Mouse (Mus musculus) midbrain, embryonic 15.5 days (tissue): ENCODE data around the gene AL732309.1. TPM values are rescaled to one million over a fixed set of nuclear protein-coding genes. Genes with fewer than 3 reads are reported as not detected.

ENCODE experiments used
- ATAC-seq: fragments of 200-750 bp; cut with Nextera tagmentation; replicated peaks from 2 replicates; pipeline ENCODE4 v1.8.0; 2017; ENCODE audit warnings: moderate TSS enrichment
- H3K27ac ChIP-seq: fragments of 300-500 bp; sonication (generic); 2 replicates; pipeline ENCODE4 v1.5.1; 2015; ENCODE audit warnings: mild to moderate bottlenecking, inconsistent platforms
- H3K27me3 ChIP-seq: fragments of 300-500 bp; sonication (generic); replicated peaks from 2 replicates; pipeline ENCODE4 v1.6.1; 2015; ENCODE audit warnings: inconsistent platforms
- H3K36me3 ChIP-seq: fragments of 300-500 bp; sonication (generic); replicated peaks from 2 replicates; pipeline ENCODE4 v1.6.1; 2015; ENCODE audit warnings: inconsistent platforms
- H3K4me1 ChIP-seq: fragments of 300-500 bp; sonication (generic); 2 replicates; pipeline ENCODE4 v1.6.1; 2015; ENCODE audit warnings: inconsistent platforms
- H3K4me2 ChIP-seq: fragments of 300-500 bp; sonication (generic); 2 replicates; pipeline ENCODE4 v1.6.1; 2015; ENCODE audit warnings: inconsistent platforms, mild to moderate bottlenecking, moderate library complexity
- H3K4me3 ChIP-seq: fragments of 300-500 bp; sonication (generic); 2 replicates; pipeline ENCODE4 v1.5.1; 2015; ENCODE audit warnings: mild to moderate bottlenecking, inconsistent platforms
- H3K9ac ChIP-seq: fragments of 300-500 bp; sonication (generic); 2 replicates; pipeline ENCODE4 v1.6.1; 2015; ENCODE audit warnings: mild to moderate bottlenecking, inconsistent platforms
- H3K9me3 ChIP-seq: fragments of 300-500 bp; sonication (generic); 2 replicates; pipeline ENCODE4 v1.6.1; 2016; ENCODE audit warnings: inconsistent platforms
- WGBS: fragments of 180-500 bp; shearing (Covaris S2); methylation state at CpG from one replicate; pipeline ENCODE4 v1.1.7; 2015; ENCODE audit warnings: mixed read lengths; 5-methylcytosine and 5-hydroxymethylcytosine counted together
- polyA plus RNA-seq: library from polyadenylated mRNA; unstranded; fragments of >200 nt; fragmentation: Nextera tagmentation; extraction: Ambion mirVana; gene quantifications from 2 replicates; pipeline ENCODE4 v1.2.1, GENCODE M21; 2015

AL732309.1 gene
- polyA plus RNA-seq, 1 experiment from 2014 or later, result 6.2 TPM

DNA sequence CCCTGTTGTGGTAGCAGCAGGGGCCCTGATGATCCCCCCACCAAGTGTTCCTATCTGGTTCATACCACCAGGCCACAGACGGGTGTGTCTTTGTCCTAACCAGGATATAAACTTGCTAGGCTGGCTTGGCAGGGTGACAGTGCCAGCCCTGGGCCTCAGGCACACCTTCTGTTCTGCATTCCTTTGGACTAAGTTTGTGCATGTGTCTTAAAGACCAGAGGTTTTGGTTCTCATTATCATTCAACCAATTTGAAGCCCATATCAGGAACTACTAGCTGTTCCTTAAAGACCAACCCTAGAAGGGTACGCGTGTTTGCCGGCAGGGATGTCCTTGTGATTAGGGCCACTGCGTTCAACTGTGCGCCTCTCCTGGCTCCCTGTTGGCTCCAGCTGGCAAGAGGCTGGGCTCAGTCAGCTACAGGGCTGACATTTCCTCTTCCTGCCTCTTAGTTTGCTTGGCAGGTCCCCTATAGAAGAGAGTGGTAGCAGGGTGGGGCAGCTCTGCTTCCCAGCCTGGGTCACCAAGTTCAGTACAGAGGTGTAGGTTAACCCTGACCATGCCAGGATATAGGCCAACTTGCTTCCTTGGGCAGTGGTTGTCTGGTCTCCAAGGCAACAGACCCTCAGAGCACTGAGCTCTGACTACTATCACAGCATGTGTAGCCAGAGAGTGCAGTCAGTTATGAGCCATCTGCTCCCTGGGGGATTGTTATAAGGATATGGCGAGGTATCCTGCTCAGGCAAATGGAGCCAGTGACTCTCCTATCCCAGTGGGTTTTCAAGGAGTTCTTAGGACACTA is 40.4 kb upstream of the AL732309.1 start:
- Histone ChIP-seq H3K4me2 (no peak overlapping the region), H3K27me3 (peaks cover 43% of the 10 kb centered on the region), H3K4me1 (peaks cover 27% of the 10 kb centered on the region), H3K27ac (no peak overlapping the region), H3K36me3 (peaks cover 29% of the 10 kb centered on the region), H3K4me3 (no peak overlapping the region), H3K9me3 (no peaks in the 10 kb centered on the region), H3K9ac (no peak overlapping the region)
- ATAC-seq, result no peak; the same call in 1 of the 2 replicates
- WGBS, result 52% methylated on average over 7 of the region's 7 CpGs

DNA sequence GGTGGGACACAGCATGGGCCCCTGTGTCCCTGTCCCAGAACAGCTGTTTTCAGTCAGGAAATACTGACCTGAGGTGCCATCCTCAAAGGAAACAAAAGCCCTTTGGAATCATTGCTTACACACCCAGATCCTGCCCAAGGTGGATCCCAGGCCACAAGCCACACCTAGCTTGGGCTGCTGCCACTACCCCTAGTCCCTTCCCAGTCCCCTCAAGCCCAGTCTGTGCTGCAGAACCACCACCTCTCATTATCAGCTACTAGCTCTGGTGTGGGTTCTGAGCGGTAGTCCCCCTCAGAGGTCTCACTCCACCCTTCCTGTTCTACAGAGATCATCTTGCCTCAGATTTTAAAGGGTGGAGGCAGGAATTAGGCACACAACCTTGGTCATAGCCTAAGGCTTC is 39.7 kb upstream of the AL732309.1 start:
- H3K9me3 ChIP-seq, result no peaks in the 10 kb centered on the region

DNA sequence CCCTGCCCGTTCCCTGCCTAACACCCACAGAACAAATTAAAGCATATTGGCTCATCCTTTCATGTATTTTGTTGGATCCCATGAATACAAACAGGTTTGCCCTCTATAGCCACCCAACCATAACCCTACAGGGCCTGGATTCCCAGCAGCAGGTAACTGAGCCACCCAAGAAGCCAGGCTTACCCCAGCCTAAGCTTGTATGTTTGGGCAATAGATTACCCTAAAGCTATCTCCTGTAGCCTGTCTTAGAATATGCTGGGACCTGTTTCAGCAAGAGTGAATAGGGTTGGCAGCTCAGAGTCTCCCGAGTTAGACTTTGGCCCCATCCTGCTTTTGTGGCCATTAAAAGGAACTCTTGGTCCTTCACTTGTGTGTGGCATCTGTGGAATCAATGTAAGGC is 38.9 kb upstream of the AL732309.1 start:
- ATAC-seq, result no peak
- Histone ChIP-seq H3K4me1 (peaks cover 16% of the 10 kb centered on the region), H3K4me2 (no peak overlapping the region), H3K27ac (no peak overlapping the region), H3K27me3 (peaks cover 28% of the 10 kb centered on the region), H3K4me3 (no peak overlapping the region), H3K36me3 (peaks cover 32% of the 10 kb centered on the region), H3K9me3 (no peaks in the 10 kb centered on the region), H3K9ac (no peak overlapping the region)
- 95% methylated on average over 2 of the region's 2 CpGs for WGBS

More for the DNA sequence above, 39.7 kb upstream of the AL732309.1 start:
- no peak for ATAC-seq
- no peak overlapping the region for H3K4me2 ChIP-seq
- H3K27me3 ChIP-seq, result peaks cover 36% of the 10 kb centered on the region
- no peak overlapping the region for H3K4me3 ChIP-seq
- 84% methylated on average over 1 of the region's 1 CpGs for WGBS
- H3K9ac ChIP-seq, result no peak overlapping the region
- peaks cover 32% of the 10 kb centered on the region for H3K36me3 ChIP-seq
- no peak overlapping the region for H3K27ac ChIP-seq
- H3K4me1 ChIP-seq, result peaks cover 23% of the 10 kb centered on the region

DNA sequence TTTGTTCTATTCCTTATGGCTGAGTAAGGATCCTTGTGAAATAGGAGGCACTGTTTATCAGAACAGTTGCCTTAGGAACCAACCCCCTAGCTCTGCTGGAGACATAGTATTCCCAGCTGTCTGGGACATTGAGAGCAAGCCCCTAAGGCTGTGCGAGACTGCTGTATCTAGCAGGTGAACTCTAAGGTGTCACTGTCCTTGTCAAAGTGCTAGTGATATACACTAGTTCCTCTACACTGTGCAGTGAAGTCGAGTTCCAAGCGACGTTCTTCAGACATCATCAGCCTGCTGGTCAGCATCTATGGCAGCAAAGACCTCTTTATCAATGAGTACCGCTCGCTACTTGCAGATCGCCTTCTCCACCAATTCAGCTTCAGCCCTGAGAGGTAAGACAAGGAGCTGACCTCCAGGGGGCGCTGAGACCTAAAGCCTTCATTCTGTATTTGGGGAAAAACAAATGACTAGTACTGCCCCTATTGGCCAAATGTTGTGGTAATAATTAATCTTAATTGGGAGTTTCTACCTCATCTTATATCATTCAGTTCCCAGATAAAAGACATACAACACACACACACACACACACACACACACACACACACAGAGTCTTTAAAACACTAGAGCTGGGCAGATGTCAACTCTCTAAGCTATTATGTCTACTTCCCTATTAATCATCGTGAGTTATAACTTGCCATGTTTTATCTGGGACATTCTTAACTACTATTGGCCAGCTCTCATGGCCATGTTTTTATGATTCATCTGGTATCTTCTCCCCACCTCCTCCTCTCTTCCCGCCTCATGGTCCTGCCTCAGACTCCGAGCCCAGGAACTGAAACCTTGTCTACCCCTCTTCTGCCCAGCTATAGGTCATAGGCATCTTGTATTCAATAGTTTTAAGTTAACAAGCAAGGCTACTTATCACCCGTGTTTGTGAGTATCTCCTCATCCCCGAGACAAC is 32.5 kb upstream of the AL732309.1 start:
- WGBS, result 63% methylated on average over 13 of the region's 13 CpGs
- H3K36me3 ChIP-seq, result peaks cover 60% of the 10 kb centered on the region
- peak; percentile 41 for ATAC-seq
- no peaks in the 10 kb centered on the region for H3K27me3 ChIP-seq
- H3K4me1 ChIP-seq, result peaks cover 2% of the 10 kb centered on the region
- H3K27ac ChIP-seq, result no peak overlapping the region
- no peak overlapping the region for H3K4me2 ChIP-seq
- no peak overlapping the region for H3K4me3 ChIP-seq
- no peak overlapping the region for H3K9ac ChIP-seq
- H3K9me3 ChIP-seq, result no peaks in the 10 kb centered on the region

DNA sequence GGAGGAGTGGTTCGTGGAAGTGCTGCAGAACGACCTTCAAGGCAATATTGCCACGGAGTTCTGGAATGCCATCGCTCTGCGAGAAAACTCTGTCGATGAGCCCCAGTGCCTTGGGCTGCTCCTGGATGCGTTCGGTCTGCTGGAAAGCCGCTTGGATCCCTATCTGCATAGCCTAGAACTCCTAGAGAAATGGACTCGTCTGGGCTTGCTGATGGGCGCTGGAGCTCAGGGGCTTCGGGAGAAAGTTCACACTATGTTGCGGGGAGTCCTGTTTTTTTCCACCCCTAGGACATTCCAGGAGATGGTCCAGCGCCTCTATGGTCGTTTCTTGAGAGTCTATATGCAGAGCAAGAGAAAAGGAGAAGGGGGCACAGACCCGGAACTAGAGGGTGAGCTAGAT is 26.3 kb upstream of the AL732309.1 start:
- Histone ChIP-seq H3K27ac (peak overlapping the region; percentile 83), H3K4me2 (peak overlapping the region; percentile 74), H3K9me3 (no peaks in the 10 kb centered on the region), H3K36me3 (peaks cover 47% of the 10 kb centered on the region), H3K4me3 (peak overlapping the region; percentile 83), H3K27me3 (no peaks in the 10 kb centered on the region), H3K9ac (peak overlapping the region; percentile 91), H3K4me1 (peaks cover 31% of the 10 kb centered on the region)
- 46% methylated on average over 16 of the region's 16 CpGs for WGBS
- no peak for ATAC-seq

DNA sequence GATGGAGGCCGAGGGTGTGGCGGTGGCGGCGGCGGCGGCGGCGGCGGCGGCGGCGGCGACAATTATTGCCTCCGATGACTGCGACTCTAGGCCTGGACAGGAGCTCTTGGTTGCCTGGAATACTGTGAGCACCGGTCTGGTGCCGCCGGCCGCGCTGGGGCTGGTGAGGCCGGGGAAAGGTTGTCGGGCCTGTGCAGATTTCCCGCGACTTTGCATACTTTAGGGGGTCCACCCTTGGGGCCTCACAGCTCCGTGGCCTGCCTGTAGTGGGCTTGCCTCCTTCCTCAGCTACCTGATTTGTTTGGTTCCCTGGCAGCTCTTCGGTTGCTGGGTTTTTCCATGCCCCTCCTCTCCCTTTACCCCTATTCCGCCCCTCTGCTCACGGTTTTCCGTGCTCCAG is 25.9 kb upstream of the AL732309.1 start:
- Histone ChIP-seq H3K27ac (peak overlapping the region; percentile 83), H3K4me1 (peaks cover 36% of the 10 kb centered on the region), H3K9ac (peak overlapping the region; percentile 91), H3K4me2 (peak overlapping the region; percentile 74), H3K4me3 (peak overlapping the region; percentile 83), H3K27me3 (no peaks in the 10 kb centered on the region), H3K9me3 (no peaks in the 10 kb centered on the region), H3K36me3 (peaks cover 45% of the 10 kb centered on the region)
- WGBS, result under 1% methylated on average over 29 of the region's 29 CpGs
- peak; percentile 79 for ATAC-seq

DNA sequence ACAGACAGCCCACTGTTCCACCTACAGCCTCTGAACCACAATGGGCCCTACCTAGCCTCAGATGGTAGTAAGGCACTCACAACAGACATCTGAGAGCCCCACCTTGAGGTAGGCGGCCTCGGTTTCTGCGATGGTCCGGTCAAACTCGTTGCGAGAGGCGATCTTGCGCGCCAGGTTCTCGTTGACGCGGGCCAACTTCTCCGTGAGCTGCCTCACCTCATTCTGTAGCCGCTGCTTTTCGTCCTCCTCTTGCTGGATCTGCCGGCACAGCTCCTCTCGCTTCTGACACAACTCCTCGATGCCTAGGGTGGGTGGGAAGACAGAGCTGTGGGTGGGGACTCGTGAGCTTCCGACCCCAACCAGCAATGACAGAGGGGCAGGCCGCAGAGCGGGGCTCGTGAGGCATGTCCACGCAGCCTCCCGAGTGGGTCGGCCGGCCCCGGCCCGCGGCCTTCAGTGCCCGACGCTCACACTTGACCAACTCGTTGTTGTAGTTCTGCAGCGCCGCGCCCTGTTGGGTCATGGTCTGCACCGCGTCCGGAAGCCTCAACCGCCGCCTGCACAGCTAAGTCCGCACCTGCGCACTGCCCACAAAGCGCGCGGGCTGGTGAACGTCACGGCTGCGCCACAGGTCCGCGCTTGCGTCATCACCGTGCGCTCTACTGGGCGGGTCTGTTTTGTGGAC is 25.3 kb upstream of the AL732309.1 start, which contains the start of the genes Ssna1 and Anapc2:
Gene Ssna1, minus strand, starts transcription at position 612 of the 685 bp plus-strand sequence.
Gene Anapc2, plus strand, starts transcription at position 652 of the 685 bp plus-strand sequence.
- H3K4me3 ChIP-seq, result peak within 1 kb of the TSS; percentile 83
- peak within 1 kb of the TSS; percentile 91 for H3K9ac ChIP-seq
- H3K27ac ChIP-seq, result peak within 1 kb of the TSS; percentile 83
- H3K4me2 ChIP-seq, result peak within 1 kb of the TSS; percentile 74
- peak; percentile 95 for ATAC-seq
- H3K36me3 ChIP-seq, result peaks cover 39% of the 10 kb centered on the region
- under 1% methylated on average over 55 of the region's 55 CpGs for WGBS
- peaks cover 41% of the 10 kb centered on the region for H3K4me1 ChIP-seq
- H3K27me3 ChIP-seq, result no peaks in the 10 kb centered on the region
- H3K9me3 ChIP-seq, result no peaks in the 10 kb centered on the region

DNA sequence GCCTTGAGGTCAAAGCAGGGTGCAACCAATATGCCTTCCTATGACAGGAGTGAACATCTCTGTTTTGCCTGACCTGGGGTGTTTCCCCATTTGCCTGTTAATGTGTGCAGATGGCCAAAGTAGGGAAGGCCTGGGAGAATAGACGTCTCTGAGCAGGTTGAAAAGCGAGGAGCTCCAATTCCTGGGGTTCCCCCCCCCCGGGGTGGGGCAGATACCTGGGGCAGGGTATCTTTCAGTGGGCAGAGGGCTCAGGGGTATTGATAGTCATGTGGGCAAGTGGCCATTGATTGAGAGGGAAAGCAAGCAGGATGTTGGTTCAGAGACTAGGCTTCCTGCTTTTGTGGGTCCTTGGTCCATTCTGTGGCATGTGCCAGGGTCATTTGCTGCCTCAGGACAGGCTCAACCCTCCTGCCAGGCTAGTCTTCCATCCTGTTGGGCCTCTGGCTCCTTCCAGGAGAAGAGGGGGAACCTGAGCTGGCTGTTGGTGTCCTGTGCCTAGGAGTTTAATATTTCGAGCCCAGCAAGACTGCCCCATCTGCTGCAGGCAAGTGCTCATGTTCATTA is 21.2 kb upstream of the AL732309.1 start:
- no peaks in the 10 kb centered on the region for H3K9me3 ChIP-seq
- peaks cover 13% of the 10 kb centered on the region for H3K36me3 ChIP-seq
- H3K4me3 ChIP-seq, result no peak overlapping the region
- H3K27ac ChIP-seq, result no peak overlapping the region
- no peak overlapping the region for H3K4me2 ChIP-seq
- WGBS, result 70% methylated on average over 4 of the region's 4 CpGs
- no peak overlapping the region for H3K9ac ChIP-seq
- no peak for ATAC-seq
- H3K27me3 ChIP-seq, result peaks cover 8% of the 10 kb centered on the region; the same call in 1 of the 2 replicates
- H3K4me1 ChIP-seq, result peaks cover 65% of the 10 kb centered on the region

DNA sequence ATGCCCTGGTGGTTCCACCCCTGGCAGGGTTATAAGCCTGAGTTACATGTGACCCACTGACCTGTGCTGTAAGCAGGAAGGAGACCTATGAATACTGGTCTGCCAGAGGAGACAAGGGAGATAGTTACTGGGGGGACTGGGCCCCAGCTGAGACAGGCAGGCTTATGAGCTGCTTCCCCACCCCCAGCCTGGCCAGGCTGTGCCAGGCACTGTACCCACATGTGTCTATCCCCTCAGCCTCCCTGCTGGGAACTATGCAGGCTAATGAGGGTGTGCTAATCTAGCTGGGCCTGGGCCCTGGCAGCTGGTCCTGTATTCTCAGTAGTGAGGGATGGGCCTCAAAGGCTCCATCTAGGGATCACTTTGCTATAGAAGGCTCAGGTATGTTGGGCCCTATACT is 20.6 kb upstream of the AL732309.1 start:
- H3K27me3 ChIP-seq, result peaks cover 8% of the 10 kb centered on the region; the same call in 1 of the 2 replicates
- no peak for ATAC-seq
- H3K4me1 ChIP-seq, result peaks cover 65% of the 10 kb centered on the region
- peaks cover 13% of the 10 kb centered on the region for H3K36me3 ChIP-seq
- H3K9ac ChIP-seq, result no peak overlapping the region
- peak overlapping the region; percentile 99 for H3K4me2 ChIP-seq
- H3K27ac ChIP-seq, result no peak overlapping the region
- H3K4me3 ChIP-seq, result no peak overlapping the region
- no peaks in the 10 kb centered on the region for H3K9me3 ChIP-seq

DNA sequence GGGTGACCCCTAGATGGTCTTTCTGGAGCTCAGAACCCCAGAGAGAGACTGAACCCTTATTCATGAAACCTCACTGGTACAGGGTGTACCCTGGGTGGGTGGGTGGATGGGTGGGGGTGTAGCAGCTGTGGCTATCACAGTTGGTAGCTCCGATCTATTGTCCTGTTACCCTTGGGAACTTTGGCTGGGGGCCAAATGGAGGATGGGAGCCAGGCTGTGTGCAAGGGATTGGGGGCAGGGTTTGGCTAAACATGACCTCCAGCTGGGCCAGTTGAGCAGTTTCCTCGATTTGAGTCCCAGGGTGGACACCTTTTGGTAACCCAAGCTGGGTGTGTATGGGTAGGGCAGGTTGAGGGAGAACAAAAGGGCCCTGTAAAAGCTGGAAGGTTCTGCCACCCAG is 20.1 kb upstream of the AL732309.1 start:
- no peak for ATAC-seq

DNA sequence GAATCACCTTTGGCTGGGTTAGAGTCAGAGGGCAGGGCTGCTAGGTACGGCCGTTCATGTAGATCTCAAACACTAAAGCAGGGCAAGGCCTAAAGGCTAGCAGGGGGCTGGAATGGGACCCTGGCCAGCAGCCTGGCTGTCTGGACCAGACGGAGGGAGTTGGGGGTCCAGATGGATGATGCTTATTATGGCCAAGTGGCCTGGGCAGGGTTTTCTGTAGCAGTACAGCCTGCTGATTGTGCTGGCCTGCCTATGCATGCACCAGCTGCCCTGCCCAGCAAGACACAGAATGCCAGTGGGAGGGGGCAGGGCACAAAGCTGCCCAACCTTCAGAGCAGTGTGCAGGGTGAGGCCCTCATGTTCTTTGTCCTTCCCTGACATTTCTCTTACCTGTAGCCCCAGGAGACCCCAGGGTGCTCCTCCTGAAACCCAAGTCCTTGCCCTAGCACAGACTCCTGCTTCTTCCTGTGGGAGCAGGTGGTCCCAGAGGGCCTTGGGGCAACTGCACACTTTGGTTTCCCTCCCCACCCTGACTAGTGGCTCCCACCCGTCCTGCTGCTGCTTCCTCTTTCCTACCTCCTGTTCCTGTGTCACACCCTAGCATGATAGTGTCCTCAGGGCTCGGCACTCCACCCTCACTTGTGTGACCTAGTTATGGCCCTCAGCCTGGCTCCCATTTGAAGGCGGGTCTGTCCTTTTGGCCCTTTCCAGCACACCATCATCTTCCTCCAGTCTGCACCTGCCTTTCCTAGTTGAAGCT is 19.4 kb upstream of the AL732309.1 start:
- Histone ChIP-seq H3K4me3 (no peak overlapping the region), H3K9me3 (no peaks in the 10 kb centered on the region), H3K36me3 (peaks cover 13% of the 10 kb centered on the region), H3K4me1 (peaks cover 63% of the 10 kb centered on the region), H3K27me3 (peaks cover 8% of the 10 kb centered on the region; the same call in 1 of the 2 replicates), H3K4me2 (peak overlapping the region; percentile 99), H3K9ac (peak overlapping the region; percentile 7), H3K27ac (no peak overlapping the region)
- ATAC-seq, result no peak
- 64% methylated on average over 6 of the region's 6 CpGs for whole genome bisulfite sequencing

More for the DNA sequence above, 20.1 kb upstream of the AL732309.1 start:
- H3K4me2 ChIP-seq, result peak overlapping the region; percentile 99
- WGBS, result 48% methylated on average over 2 of the region's 2 CpGs
- no peak overlapping the region for H3K27ac ChIP-seq
- H3K4me3 ChIP-seq, result no peak overlapping the region
- H3K9ac ChIP-seq, result peak overlapping the region; percentile 7
- peaks cover 8% of the 10 kb centered on the region; the same call in 1 of the 2 replicates for H3K27me3 ChIP-seq
- H3K36me3 ChIP-seq, result peaks cover 13% of the 10 kb centered on the region
- peaks cover 68% of the 10 kb centered on the region for H3K4me1 ChIP-seq
- no peaks in the 10 kb centered on the region for H3K9me3 ChIP-seq
